Mouse (Mus musculus) right cerebral cortex, postnatal 25 days (tissue): Measurements from ENCODE around the gene Zfyve21.

ENCODE experiments used
- DNase-seq: peaks from one replicate; pipeline ENCODE4 v3.0.0; 2022

The Zfyve21 gene

DNA sequence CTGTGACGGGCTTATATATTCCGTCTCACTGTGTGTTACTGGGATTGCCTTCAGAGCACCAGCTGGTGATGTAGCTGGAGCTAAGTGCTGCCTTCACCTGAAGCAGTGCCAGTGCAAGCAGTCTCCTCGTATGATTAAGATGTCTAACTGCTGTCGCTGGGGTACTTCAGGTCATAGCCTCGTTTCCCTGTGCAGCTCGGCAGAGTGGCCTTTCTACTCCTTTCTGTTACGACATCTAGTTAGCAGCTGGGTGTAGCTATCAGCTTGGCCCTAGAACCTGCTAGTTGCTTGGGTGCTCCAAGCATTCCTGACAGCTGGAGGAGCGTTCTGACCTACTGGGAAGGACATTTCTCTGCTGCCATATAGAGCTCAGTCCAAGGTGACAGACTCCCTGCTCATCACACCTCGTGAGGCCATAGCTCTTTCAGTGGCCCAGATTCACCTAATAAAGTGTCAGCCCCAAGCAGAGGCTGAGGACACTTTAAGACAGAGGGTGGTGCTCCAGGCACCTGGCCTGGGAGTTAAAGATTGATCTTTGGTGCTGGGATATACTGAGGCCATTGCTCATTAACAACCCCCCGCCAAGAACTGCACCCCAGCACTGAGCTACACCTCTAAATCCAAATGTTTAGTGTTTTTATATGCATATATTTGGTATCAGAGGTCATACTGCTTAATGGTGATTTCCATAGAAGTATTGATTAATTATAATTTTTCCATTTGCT, 13.3 kb upstream of the Zfyve21 start:
- DNase-seq: no peak

- no peak for DNase-seq
Measured at GRCm38 (mm10) chr12:111803538-111803937, 10.4 kb upstream of the Zfyve21 start.

- DNase-seq: no peak
Measured at GRCm38 (mm10) chr12:111808775-111809174, 5.2 kb upstream of the Zfyve21 start.

GRCm38 (mm10) chr12:111809762-111810161, 4.2 kb upstream of the Zfyve21 start:
- peak; percentile 49 for DNase-seq

- DNase-seq: no peak
Measured at GRCm38 (mm10) chr12:111812075-111812474, 1.9 kb upstream of the Zfyve21 start.

DNA sequence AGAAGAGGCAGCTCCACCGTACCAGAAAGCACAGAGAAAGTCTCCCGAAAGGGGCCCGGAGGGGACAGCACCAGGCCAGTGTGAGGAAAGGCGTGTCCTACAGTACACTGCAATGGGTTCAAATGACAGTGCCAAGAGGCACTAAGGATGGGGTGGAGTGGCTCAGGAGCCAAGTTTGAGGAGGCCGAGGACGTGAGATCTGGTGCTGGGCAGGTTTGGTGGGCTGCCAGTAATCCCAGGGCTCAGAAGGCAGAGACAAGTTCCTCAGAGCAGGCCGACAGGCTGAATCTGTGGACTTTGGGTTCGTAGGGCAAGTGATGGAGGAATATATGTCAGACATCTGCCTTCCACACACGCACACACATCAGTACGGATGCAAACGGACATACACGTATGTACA, 1.4 kb upstream of the Zfyve21 start:
- no peak for DNase-seq

- no peak for DNase-seq
Measured at GRCm38 (mm10) chr12:111813111-111813765, 732 bp upstream of the Zfyve21 start.

DNA sequence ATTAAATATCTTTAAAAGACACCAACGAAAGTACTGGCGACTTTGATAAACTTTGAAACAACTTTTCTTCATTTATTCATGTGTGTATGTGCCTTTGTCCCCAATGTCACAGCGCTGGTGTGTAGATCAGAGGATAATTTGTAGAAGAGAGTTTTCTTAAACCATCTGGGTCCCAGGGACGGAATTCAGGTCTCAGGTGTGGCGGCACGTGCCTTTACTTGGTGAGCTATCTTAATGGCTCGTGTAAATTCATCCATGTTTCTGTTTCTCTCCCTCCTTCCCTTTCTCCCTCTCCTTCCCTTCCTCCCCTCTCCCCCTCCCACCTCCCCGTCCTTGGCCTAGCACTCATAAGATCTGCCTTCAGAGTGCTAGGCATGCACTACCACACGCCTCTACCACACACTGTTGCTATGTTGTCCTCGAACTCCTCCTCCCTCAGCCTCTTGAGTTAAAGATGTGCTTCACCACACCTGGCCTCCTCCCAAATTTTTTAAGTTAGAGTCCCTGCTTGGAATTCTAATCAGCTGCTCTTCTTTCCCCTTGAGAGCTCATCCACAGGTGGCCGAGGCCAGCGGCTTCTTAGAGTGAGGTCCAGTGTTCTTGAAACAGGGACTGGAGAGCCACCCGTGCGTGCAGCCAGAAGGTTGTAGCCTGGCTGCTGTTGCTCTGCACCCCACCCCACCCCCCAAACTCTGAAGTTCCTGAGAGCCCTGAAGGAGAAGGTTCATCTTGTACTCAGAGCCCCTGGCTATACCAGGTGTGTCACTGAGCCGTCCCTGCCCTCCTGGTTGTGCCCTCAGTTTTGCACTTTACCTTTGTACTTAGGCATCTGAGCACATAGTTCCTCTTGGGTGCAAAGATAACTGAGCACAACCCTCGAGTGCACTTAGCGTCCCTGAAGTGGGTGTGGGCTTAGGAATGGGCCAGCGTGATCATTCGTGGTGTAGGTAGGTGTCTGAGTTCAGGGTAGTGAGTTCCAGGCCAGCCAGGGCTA, 1.1 kb downstream of the Zfyve21 start:
- no peak for DNase-seq

GRCm38 (mm10) chr12:111816528-111816927, 2.6 kb downstream of the Zfyve21 start:
- DNase-seq: peak; percentile 74

DNA sequence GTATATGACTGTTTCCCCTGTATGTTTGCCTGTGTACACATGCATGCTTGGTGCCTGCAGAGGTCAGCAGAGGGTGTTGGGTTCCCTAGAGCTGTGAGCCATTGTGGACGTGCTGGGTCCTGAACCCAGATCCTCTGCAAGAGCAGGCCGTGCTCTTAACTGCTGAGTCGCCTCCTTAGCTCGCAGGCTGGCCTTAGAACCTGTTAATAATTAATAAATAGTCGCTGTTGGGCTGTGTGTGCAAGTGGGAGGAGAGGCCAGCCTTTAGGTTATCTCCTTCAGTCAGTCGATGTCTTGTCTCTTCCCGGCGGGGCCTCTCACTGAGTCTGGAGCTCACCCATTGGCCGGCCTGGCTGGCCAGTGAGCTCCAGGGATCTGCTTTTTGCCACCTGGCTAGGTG, 3.0 kb downstream of the Zfyve21 start:
- no peak for DNase-seq

GRCm38 (mm10) chr12:111817991-111818390, 4.0 kb downstream of the Zfyve21 start:
- DNase-seq: no peak

GRCm38 (mm10) chr12:111819936-111820335, 6.0 kb downstream of the Zfyve21 start:
- no peak for DNase-seq

DNA sequence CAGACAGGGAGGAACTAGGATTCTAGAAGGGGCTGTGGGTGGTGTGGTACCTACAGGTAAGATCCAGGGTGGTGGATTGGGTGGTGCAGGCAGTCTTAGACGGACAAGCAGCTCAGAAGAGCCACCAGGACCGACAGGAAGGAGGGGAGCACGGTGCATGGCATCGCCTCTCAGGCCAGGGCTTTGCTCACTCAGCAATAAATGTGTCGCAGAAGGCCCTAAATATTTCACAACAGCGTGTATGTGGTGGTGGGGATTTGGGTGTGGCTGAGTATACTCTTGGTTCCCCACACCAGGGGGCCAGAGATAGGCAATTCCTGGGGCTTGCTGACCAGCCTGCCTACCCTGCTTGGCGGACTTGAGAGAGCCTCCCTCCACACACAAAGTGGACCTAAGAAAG, 6.7 kb downstream of the Zfyve21 start:
- no peak for DNase-seq

DNA sequence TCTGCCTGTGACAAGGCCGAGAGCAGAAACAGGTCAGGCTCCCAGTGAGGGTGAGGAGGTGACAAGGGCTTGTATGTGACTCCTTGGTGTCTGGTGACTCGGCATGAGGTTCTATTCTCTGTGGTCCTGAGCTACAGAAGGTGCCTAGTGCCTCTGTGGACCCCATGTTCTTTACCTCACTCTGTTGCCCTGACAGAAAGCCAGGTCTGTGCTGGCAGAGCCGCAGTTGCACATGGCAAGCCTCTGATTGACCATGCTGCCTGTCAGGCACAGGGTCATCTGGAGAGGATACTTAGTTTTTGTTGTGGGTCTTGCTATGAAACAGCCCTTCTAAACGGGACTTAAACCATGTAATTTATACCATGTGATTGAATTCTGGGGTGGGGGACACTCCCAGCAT, 8.0 kb downstream of the Zfyve21 start:
- no peak for DNase-seq

DNA sequence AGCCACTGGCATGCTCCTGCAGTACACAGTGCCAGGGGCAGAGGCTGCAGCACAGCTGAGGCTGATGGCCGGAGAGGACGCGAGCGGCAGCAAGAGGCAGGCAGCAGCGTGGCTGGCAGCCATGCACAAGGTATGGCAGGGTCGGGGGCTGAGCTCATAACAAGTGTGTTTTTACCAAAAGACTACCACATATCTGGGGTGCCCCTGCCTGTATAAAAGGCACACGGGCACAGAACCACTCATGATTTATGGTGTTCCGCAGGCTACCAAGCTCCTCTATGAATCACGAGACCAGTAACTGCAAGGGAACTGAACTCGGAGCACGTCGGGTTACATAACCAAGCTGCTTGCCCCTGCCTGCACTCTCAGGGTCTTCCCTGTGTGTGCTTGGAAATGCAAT, 13.6 kb downstream of the Zfyve21 start:
- DNase-seq: no peak

- DNase-seq: no peak
Measured at GRCm38 (mm10) chr12:111829447-111829846, 15.5 kb downstream of the Zfyve21 start.

- no peak for DNase-seq
Measured at GRCm38 (mm10) chr12:111829954-111830353, 16.0 kb downstream of the Zfyve21 start.

DNA sequence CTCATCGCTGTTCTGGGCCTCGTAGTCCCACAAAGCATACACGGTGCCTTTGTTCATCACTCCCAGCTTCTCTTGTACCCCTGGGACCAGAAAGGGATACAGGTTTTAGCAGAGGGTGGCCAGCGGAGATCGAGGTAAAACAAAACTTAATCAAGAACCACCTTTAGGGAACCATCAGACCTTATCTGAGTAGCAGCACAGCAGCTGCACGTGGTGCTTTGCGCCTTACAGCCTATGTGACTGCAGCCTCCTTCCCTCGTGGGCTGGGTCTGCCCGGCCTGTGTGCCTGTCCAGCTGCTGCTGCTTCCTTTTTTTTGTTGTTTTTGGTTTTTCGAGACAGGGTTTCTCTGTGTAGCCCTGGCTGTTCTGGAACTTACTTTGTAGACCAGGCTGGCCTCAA, 16.4 kb downstream of the Zfyve21 start:
- DNase-seq: no peak

DNA sequence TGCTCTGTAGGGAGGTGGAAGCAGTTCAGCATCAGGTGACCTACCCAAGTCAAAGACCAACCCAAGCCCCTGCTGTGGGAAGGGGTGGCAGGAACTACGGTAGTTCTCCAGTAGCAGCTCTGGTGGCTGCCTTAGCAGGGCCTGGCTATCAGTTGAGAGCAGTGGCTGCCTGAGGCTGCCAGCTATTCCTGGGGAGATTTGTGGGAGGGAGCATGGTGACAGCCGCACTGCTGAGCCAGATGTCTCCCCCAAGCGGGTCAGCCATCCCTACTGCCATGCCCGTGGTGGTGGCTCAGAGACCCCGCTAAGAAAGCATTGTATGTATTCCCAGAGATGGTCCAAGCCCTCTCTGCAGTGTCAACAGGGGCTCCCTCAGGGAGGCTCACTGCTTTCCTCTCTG, 18.7 kb downstream of the Zfyve21 start:
- DNase-seq: no peak

DNA sequence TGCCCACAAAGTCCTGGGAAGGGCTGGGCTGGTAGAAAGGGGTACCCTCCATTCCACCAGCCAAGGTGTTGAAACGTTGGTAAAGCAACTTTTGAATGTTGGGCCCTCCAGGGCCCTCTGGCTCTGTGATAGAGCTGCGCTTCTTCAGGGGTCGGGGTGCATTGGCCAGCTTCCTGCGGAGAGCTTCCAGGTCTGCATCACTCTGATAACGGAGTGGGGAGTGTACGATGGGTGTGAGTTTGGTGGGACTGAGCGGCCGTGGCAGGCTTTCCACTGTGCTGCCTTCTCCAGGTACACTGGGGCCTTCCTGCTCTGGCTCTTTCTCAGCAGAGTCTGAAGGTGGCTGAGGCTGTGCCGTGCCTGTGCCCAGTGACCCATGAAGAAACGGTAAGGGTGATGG, 19.5 kb downstream of the Zfyve21 start:
- DNase-seq: no peak

- DNase-seq: no peak
Measured at GRCm38 (mm10) chr12:111842565-111843433, 28.8 kb downstream of the Zfyve21 start.

DNA sequence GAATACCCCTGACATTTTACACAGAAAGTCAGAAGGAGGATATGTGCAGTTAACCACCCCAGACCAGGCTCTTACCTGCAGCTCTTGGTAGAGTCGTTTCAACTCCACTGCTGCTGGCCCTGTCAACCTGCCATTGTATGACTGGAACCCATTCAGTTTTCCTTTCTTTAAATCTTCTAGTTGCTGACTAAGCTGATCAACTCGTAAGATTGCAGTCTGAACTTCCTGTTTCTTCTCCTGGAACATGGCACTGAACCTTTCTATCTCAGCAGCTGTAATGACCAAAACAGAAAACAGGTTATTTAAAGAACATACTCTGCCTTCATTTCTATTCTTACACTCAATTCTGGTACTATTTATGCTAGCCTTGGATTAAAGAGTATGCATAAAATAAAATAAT, 29.5 kb downstream of the Zfyve21 start:
- DNase-seq: no peak

GRCm38 (mm10) chr12:111845953-111846352, 32.0 kb downstream of the Zfyve21 start:
- DNase-seq: no peak
